Mouse (Mus musculus): ENCODE data around the gene Phykpl. TPM values are rescaled to one million over a fixed set of nuclear protein-coding genes. Genes with fewer than 3 reads are reported as not detected.

The Phykpl gene
- polyA plus RNA-seq, 1 experiment from 2014 or later: 14.5 TPM

GRCm38 (mm10) chr11:51595459-51596083 lies 11.0 kb downstream of the Phykpl start:
- Histone ChIP-seq H3K9ac (replicated peaks) (no peak overlapping the region), H3K27me3 (ENCODE audit: insufficient read depth, low read length) (no peaks in the 10 kb centered on the region), H3K4me2 (ENCODE audit: low read depth, low read length) (no peak overlapping the region), H3K9me3 (ENCODE audit: low read length) (no peaks in the 10 kb centered on the region), H3K4me3 (ENCODE audit: low read depth, low read length) (no peak overlapping the region), H3K27ac (ENCODE audit: low read depth) (peak overlapping the region; percentile 26; the same call in 1 of the 2 replicates), H3K36me3 (replicated peaks; ENCODE audit: insufficient read depth, low read length) (peaks cover 95% of the 10 kb centered on the region), H3K4me1 (ENCODE audit: insufficient read depth) (no peaks in the 10 kb centered on the region)
- WGBS (ENCODE audit: insufficient replicate concordance): 79% methylated on average over 1 of the region's 1 CpGs
- TF ChIP-seq CTCF (IDR thresholded peaks at IDR 0.05; ENCODE audit: low read depth) (no peak), EP300 (IDR thresholded peaks at IDR 0.05; ENCODE audit: low read depth) (no peak)
- no peak for DNase-seq
- peak; percentile 9; the same call in 1 of the 2 replicates for ATAC-seq

GRCm38 (mm10) chr11:51597553-51597952 lies 13.0 kb downstream of the Phykpl start:
- H3K4me2 ChIP-seq (ENCODE audit: low read depth, low read length): no peak overlapping the region
- no peak overlapping the region for H3K9ac ChIP-seq (replicated peaks)
- WGBS (ENCODE audit: insufficient replicate concordance): 70% methylated on average over 2 of the region's 2 CpGs
- no peak for DNase-seq
- H3K27ac ChIP-seq (ENCODE audit: low read depth): no peak overlapping the region
- H3K27me3 ChIP-seq (ENCODE audit: insufficient read depth, low read length): no peaks in the 10 kb centered on the region
- H3K9me3 ChIP-seq (ENCODE audit: low read length): no peaks in the 10 kb centered on the region
- no peaks in the 10 kb centered on the region for H3K4me1 ChIP-seq (ENCODE audit: insufficient read depth)
- H3K4me3 ChIP-seq (ENCODE audit: low read depth, low read length): no peak overlapping the region
- no peak for ATAC-seq
- peaks cover 98% of the 10 kb centered on the region for H3K36me3 ChIP-seq (replicated peaks; ENCODE audit: insufficient read depth, low read length)
- TF ChIP-seq EP300 (IDR thresholded peaks at IDR 0.05; ENCODE audit: low read depth): no peak
- TF ChIP-seq CTCF (IDR thresholded peaks at IDR 0.05; ENCODE audit: low read depth): no peak

GRCm38 (mm10) chr11:51602253-51602652 lies 17.7 kb downstream of the Phykpl start:
- DNase-seq: no peak
- Histone ChIP-seq H3K27me3 (ENCODE audit: insufficient read depth, low read length) (no peaks in the 10 kb centered on the region), H3K4me2 (ENCODE audit: low read depth, low read length) (no peak overlapping the region), H3K4me1 (ENCODE audit: insufficient read depth) (peaks cover 15% of the 10 kb centered on the region), H3K9me3 (ENCODE audit: low read length) (no peaks in the 10 kb centered on the region), H3K27ac (ENCODE audit: low read depth) (no peak overlapping the region), H3K4me3 (ENCODE audit: low read depth, low read length) (no peak overlapping the region), H3K9ac (replicated peaks) (no peak overlapping the region), H3K36me3 (replicated peaks; ENCODE audit: insufficient read depth, low read length) (peaks cover 81% of the 10 kb centered on the region)
- ATAC-seq: no peak
- 82% methylated on average over 3 of the region's 3 CpGs for whole genome bisulfite sequencing (ENCODE audit: insufficient replicate concordance)
- TF ChIP-seq CTCF (IDR thresholded peaks at IDR 0.05; ENCODE audit: low read depth): no peak
- no peak for TF ChIP-seq EP300 (IDR thresholded peaks at IDR 0.05; ENCODE audit: low read depth)

- Histone ChIP-seq H3K9me3 (ENCODE audit: low read length) (no peaks in the 10 kb centered on the region), H3K27me3 (ENCODE audit: insufficient read depth, low read length) (no peaks in the 10 kb centered on the region), H3K9ac (replicated peaks) (peak overlapping the region; percentile 98), H3K4me2 (ENCODE audit: low read depth, low read length) (peak overlapping the region; percentile 82), H3K4me1 (ENCODE audit: insufficient read depth) (peaks cover 27% of the 10 kb centered on the region), H3K36me3 (replicated peaks; ENCODE audit: insufficient read depth, low read length) (peaks cover 45% of the 10 kb centered on the region), H3K4me3 (ENCODE audit: low read depth, low read length) (peak overlapping the region; percentile 95), H3K27ac (ENCODE audit: low read depth) (peak overlapping the region; percentile 96)
- peak; percentile 92 for DNase-seq
- TF ChIP-seq CTCF (IDR thresholded peaks at IDR 0.05; ENCODE audit: low read depth) (no peak), EP300 (IDR thresholded peaks at IDR 0.05; ENCODE audit: low read depth) (no peak)
- ATAC-seq: peak; percentile 73
- WGBS (ENCODE audit: insufficient replicate concordance): 1% methylated on average over 73 of the region's 81 CpGs
Measured at GRCm38 (mm10) chr11:51605602-51606446, 21.3 kb downstream of the Phykpl start.

- H3K27ac ChIP-seq (ENCODE audit: low read depth): peak within 1 kb of the TSS; percentile 96
- TF ChIP-seq CTCF (IDR thresholded peaks at IDR 0.05; ENCODE audit: low read depth) (no peak), EP300 (IDR thresholded peaks at IDR 0.05; ENCODE audit: low read depth) (peak; percentile 72; the same call in 1 of the 2 replicates)
- peak; percentile 89 for ATAC-seq
- peaks cover 38% of the 10 kb centered on the region for H3K36me3 ChIP-seq (replicated peaks; ENCODE audit: insufficient read depth, low read length)
- no peaks in the 10 kb centered on the region for H3K27me3 ChIP-seq (ENCODE audit: insufficient read depth, low read length)
- H3K9me3 ChIP-seq (ENCODE audit: low read length): no peaks in the 10 kb centered on the region
- peak within 1 kb of the TSS; percentile 95 for H3K4me3 ChIP-seq (ENCODE audit: low read depth, low read length)
- DNase-seq: peak; percentile 97
- peak within 1 kb of the TSS; percentile 82 for H3K4me2 ChIP-seq (ENCODE audit: low read depth, low read length)
- H3K9ac ChIP-seq (replicated peaks): peak within 1 kb of the TSS; percentile 98
- peaks cover 27% of the 10 kb centered on the region for H3K4me1 ChIP-seq (ENCODE audit: insufficient read depth)
- 3% methylated on average over 81 of the region's 91 CpGs for WGBS (ENCODE audit: insufficient replicate concordance)
Measured at GRCm38 (mm10) chr11:51606447-51607095, 22.0 kb downstream of the Phykpl start, which contains the start of gene Hnrnpab. Gene Hnrnpab (minus strand): TSS chr11:51606847.
